Mouse (Mus musculus): ENCODE results near the gene Got1.

- TF ChIP-seq CTCF (IDR thresholded peaks at IDR 0.05; ENCODE audit: low read depth) (no peak), EP300 (IDR thresholded peaks at IDR 0.05; ENCODE audit: low read depth) (no peak)
Measured at GRCm38 (mm10) chr19:43550706-43551492, 26.5 kb upstream of the Got1 start.

Data from heart, postnatal 0 days (tissue).